Mouse (Mus musculus) megakaryocyte, embryonic 14.5 days (primary cell): ENCODE measurements around the gene Gm2115.

ENCODE experiments used
- FLI1 ChIP-seq: IDR thresholded peaks from 2 replicates; pipeline ENCODE4 v1.6.1; 2012; ENCODE audit warnings: low read length, inconsistent platforms, mixed read lengths
- GATA1 ChIP-seq: IDR thresholded peaks from 3 replicates; pipeline ENCODE4 v1.6.1; 2012; ENCODE audit warnings: mixed read lengths, low read length, inconsistent platforms, borderline replicate concordance

DNA sequence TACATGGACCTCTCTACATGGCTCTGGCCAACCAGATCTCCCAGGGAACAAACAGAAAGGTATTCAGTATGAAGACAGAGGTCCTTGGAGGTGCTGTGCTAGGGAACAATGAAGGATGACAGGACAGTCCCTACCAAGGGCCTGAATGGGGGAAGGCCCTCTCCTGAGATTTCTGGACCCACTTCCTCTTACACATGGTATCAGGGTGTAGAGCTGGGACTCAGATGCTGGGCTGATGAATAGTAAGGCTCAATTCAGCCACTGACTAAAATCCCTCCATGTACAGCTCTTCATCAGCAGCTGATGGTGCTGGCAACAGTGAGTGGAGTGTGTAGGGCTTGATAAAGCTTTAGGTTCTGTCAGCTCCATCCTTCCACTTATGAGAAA lies 66.2 kb downstream of the Gm2115 start:
- TF ChIP-seq GATA1 (no peak), FLI1 (no peak)
